In the genomic region with DNA sequence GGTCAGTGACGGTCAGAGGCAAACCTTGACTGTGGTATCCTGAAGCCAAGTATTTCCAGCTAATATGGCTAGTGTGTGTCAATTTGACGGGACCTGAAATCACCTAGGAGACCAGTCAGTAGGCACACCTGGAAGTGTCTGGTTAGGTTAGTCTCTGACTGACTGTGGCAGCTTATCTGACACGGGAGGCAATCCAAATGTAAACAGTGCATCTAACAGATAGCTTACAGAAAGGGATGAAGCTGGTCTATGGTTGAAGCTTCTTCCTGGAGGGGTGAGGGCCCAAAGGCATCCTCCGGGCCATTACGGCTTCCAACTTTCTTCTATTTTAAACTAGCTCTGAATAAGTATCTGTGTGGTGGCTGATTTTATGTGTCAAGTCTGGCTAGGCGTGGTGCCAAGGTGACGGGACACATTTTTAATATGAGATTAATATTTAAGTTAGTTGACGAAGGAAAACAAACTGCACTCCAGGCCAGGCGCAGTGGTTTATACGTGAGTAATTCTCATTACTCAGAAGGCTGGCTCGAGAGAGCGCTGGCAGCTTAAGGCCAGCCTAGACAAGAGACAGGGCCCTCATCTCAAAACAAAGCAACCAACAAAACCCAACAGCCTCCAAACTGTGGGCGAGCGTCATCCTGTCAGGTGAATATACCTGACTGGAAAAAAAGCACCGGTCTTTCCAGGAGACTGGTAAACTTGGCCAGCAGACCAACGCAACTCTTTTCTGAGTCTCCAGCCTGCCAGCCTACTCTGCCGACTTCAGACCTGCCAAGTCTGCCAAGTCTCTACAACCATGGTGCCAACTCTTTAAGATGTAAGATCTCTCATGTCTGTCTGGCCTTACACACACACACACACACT, we compare ENCODE assay signal across 12 mouse cellular contexts. TPM values are rescaled to one million over a fixed set of nuclear protein-coding genes. Genes with fewer than 3 reads are reported as not detected.
DNase-seq lines count a peak whose midpoint lies in the region; ATAC-seq and TF ChIP-seq lines count a peak whose summit lies in the region.
"Had no signal": no experiment of that assay in that cellular context is flagged by ENCODE, and none has a peak within 500 bp of the region (broad histone marks: within the 10 kb centered on the region; RNA-seq: fewer than 3 reads in every experiment).

No protein-coding gene starts in this region.

- no peak for TF ChIP-seq CTCF in Patski (IDR thresholded peaks at IDR 0.05)

- no peak for ATAC-seq in heart, embryonic 11.5 days (replicated peaks; ENCODE audit: insufficient number of reproducible peaks, low FRiP score, low TSS enrichment)
- peak; percentile 17 for ATAC-seq in Patski
- ATAC-seq in heart, embryonic 15.5 days (replicated peaks; ENCODE audit: insufficient number of reproducible peaks, insufficient read depth, low FRiP score, low read depth): no peak
- ATAC-seq in hindbrain, embryonic 13.5 days (ENCODE audit: low FRiP score): no peak
- no peak for ATAC-seq in monocyte, adult 5-6 weeks (replicated peaks; ENCODE audit: insufficient number of reproducible peaks, low FRiP score, low TSS enrichment, poor library complexity, severe bottlenecking)
- ATAC-seq: midbrain, embryonic 15.5 days had no signal

- POLR2A ChIA-PET in Patski (lab: Charles Lee): interaction anchor here (0.6 to 1.2 kb wide), 2 partner anchors 20 to 21 kb away, joined by 3 read pairs; no protein-coding TSS in a partner anchor

- H3K27me3 ChIP-seq in heart, embryonic 11.5 days (ENCODE audit: control insufficient read depth, insufficient read depth, low read length): no peaks in the 10 kb centered on the region
- H3K27me3 ChIP-seq in Patski: no peaks in the 10 kb centered on the region
- H3K27me3 ChIP-seq in heart, embryonic 15.5 days: no peaks in the 10 kb centered on the region
- H3K27me3 ChIP-seq in hindbrain, embryonic 13.5 days: no peaks in the 10 kb centered on the region
- H3K27me3 ChIP-seq: midbrain, embryonic 15.5 days; neural tube, embryonic 12.5 days had no signal

- no peak for DNase-seq in heart, adult 9 months (ENCODE audit: low spot score in 2 of 2)
- DNase-seq in 3134 (ENCODE audit: extremely low read depth, insufficient read length, low spot score) (peak; percentile 53), Patski (ENCODE audit: low read depth, low spot score) (peak; percentile 65)
- DNase-seq in layer of hippocampus, adult 9-10 months (ENCODE audit: low spot score): no peak
- DNase-seq: cerebellum, adult 18-20 months had no signal

- peaks cover 71% of the 10 kb centered on the region for H3K4me1 ChIP-seq in heart, embryonic 11.5 days (ENCODE audit: control insufficient read depth, insufficient read depth, low read length)
- peaks cover 79% of the 10 kb centered on the region for H3K4me1 ChIP-seq in heart, embryonic 15.5 days (replicated peaks)
- H3K4me1 ChIP-seq in hindbrain, embryonic 13.5 days (replicated peaks): peaks cover 65% of the 10 kb centered on the region

- WGBS in heart, embryonic 11.5 days (ENCODE audit: insufficient replicate concordance): 63% methylated on average over 17 of the region's 17 CpGs
- 56% methylated on average over 17 of the region's 17 CpGs for WGBS in heart, embryonic 15.5 days
- 85% methylated on average over 17 of the region's 17 CpGs for WGBS in hindbrain, embryonic 13.5 days

- H3K9ac ChIP-seq in heart, embryonic 11.5 days (ENCODE audit: low read depth, low read length): no peak overlapping the region
- no peak overlapping the region for H3K9ac ChIP-seq in heart, embryonic 15.5 days
- no peak overlapping the region for H3K9ac ChIP-seq in hindbrain, embryonic 13.5 days
- H3K9ac ChIP-seq: midbrain, embryonic 15.5 days; neural tube, embryonic 12.5 days had no signal

- no peaks in the 10 kb centered on the region for H3K36me3 ChIP-seq in heart, embryonic 11.5 days (ENCODE audit: control insufficient read depth, insufficient read depth, low read length)
- H3K36me3 ChIP-seq in heart, embryonic 15.5 days: no peaks in the 10 kb centered on the region
- no peaks in the 10 kb centered on the region for H3K36me3 ChIP-seq in hindbrain, embryonic 13.5 days
- H3K36me3 ChIP-seq: midbrain, embryonic 15.5 days; neural tube, embryonic 12.5 days had no signal

- CTCF ChIA-PET in Patski (lab: Charles Lee): interaction anchor here (1.4 to 1.5 kb wide), 2 partner anchors 13 to 149 kb away, joined by 4 read pairs; no protein-coding TSS in a partner anchor

- H3K4me2 ChIP-seq in heart, embryonic 11.5 days: peak overlapping the region; percentile 57
- no peak overlapping the region; the same call in 1 of the 2 replicates for H3K4me2 ChIP-seq in heart, embryonic 15.5 days
- H3K4me2 ChIP-seq in hindbrain, embryonic 13.5 days: no peak overlapping the region
- H3K4me2 ChIP-seq: midbrain, embryonic 15.5 days; neural tube, embryonic 12.5 days had no signal

- no peaks in the 10 kb centered on the region for H3K9me3 ChIP-seq in heart, embryonic 11.5 days (replicated peaks; ENCODE audit: control insufficient read depth, low read length)
- H3K9me3 ChIP-seq in heart, embryonic 15.5 days (replicated peaks): no peaks in the 10 kb centered on the region
- no peaks in the 10 kb centered on the region for H3K9me3 ChIP-seq in hindbrain, embryonic 13.5 days
- H3K9me3 ChIP-seq: midbrain, embryonic 15.5 days; neural tube, embryonic 12.5 days had no signal

- no peak overlapping the region for H3K4me3 ChIP-seq in heart, embryonic 11.5 days (ENCODE audit: low read depth, low read length)
- no peak overlapping the region for H3K4me3 ChIP-seq in heart, embryonic 15.5 days
- no peak overlapping the region for H3K4me3 ChIP-seq in hindbrain, embryonic 13.5 days
- H3K4me3 ChIP-seq: erythroblast, embryonic 14.5 days; midbrain, embryonic 15.5 days; neural tube, embryonic 12.5 days had no signal

- in situ Hi-C loops in Patski (cut with MboI; ENCODE audit: low pct_unique_long_range_greater_than_20kb): no loop called here

- peak overlapping the region; percentile 86 for H3K27ac ChIP-seq in heart, embryonic 11.5 days (ENCODE audit: low read depth, low read length)
- peak overlapping the region; percentile 84 for H3K27ac ChIP-seq in heart, embryonic 15.5 days
- H3K27ac ChIP-seq in hindbrain, embryonic 13.5 days: no peak overlapping the region
- H3K27ac ChIP-seq: midbrain, embryonic 15.5 days; neural tube, embryonic 12.5 days had no signal

RNA-seq across cellular contexts. Expression of gene Fryl, which starts 23.2 kb away (rescaled TPM):
- polyA plus RNA-seq in heart, embryonic 11.5 days (2014; fragmentation: Nextera tagmentation; extraction: Ambion mirVana): 38.1 and 40.8 TPM in 2 replicates
- 30.8 TPM for polyA plus RNA-seq in Patski (2021)
- 25.7 and 28.4 TPM in 2 replicates for polyA plus RNA-seq in heart, embryonic 15.5 days (2015; fragmentation: Nextera tagmentation; extraction: Ambion mirVana)
- 45.5 and 47.7 TPM in 2 replicates for polyA plus RNA-seq in hindbrain, embryonic 13.5 days (2015; fragmentation: Nextera tagmentation; extraction: Ambion mirVana)
- total RNA-seq in monocyte, adult 5-6 weeks (2017): 123 to 248 TPM (median 154 TPM) in 3 replicates

RNA-seq across cellular contexts. Expression of gene Ociad1, which starts 59.3 kb away (rescaled TPM):
- polyA plus RNA-seq in heart, embryonic 11.5 days (2014; fragmentation: Nextera tagmentation; extraction: Ambion mirVana): 156 and 190 TPM in 2 replicates
- 290 TPM for polyA plus RNA-seq in Patski (2021)
- 237 and 244 TPM in 2 replicates for polyA plus RNA-seq in heart, embryonic 15.5 days (2015; fragmentation: Nextera tagmentation; extraction: Ambion mirVana)
- 267 and 284 TPM in 2 replicates for polyA plus RNA-seq in hindbrain, embryonic 13.5 days (2015; fragmentation: Nextera tagmentation; extraction: Ambion mirVana)
- 252 to 293 TPM (median 259 TPM) in 3 replicates for total RNA-seq in monocyte, adult 5-6 weeks (2017)

Comparison
In these comparisons a context has a peak if more than half of its experiments do, and no peak if none do; other contexts are left out.
1. DNase-seq: peak in 3134 (single experiment) and Patski (single experiment); none in heart, adult 9 months (0 of 2) and layer of hippocampus, adult 9-10 months (single experiment).